8 mouse cellular contexts compared by ENCODE assay signal in the genomic region with DNA sequence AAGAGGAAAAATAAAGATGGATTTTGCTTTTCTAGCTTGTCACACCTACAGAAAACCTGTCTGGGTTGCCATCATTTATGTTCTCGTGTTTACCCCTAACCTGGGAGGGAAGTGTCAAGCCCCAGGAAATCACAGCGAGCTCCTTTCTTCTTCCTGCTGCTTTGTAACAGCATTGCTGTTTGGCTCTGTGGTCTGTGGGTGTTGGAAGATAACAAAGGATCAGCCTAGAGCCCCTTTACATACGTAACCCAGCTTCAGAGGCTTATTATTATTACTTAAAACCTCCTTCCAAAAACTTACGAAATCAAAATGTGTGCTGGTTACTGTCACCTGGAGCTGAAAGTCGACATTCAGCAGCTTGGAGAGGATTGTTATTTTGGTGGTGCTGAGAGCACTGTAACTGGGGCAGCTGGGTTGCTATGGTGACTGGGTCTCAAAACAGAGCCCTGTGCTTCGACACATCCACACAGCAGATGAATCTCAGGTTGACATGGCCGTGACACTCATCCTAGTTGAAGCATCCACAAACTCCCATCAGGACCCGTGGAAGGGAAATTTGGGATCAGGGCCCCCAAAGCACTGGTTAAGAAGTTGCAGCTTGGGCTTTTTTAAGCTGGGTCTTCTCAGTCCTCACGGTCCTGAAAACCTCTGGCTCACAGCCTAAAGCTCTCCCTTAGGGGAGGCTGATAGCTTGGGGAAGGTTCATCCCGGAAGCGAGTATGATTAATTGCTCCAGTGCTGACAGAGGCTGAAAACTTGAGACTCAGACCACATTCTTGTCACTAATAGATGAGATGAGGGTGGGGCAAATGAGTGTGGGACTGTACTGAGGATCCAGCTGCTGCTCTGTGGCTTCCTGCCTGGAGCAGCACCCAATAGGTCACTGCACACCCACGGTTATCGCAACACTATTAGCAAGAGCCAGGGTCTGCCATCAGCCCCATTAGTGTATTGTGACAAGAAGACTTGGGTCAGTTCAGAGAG. TPM values are rescaled to one million over a fixed set of nuclear protein-coding genes. Genes with fewer than 3 reads are reported as not detected.
DNase-seq lines count a peak whose midpoint lies in the region; ATAC-seq lines count a peak whose summit lies in the region.

No protein-coding gene starts in this region.

- no peak overlapping the region for H3K4me2 ChIP-seq in hindbrain, embryonic 11.5 days (replicated peaks; ENCODE audit: low read depth, low read length)

- no peak overlapping the region for H3K9ac ChIP-seq in hindbrain, embryonic 11.5 days (ENCODE audit: low read depth, low read length)

- WGBS in hindbrain, embryonic 11.5 days, result 49% methylated on average over 13 of the region's 13 CpGs

- no peaks in the 10 kb centered on the region for H3K4me1 ChIP-seq in hindbrain, embryonic 11.5 days (replicated peaks; ENCODE audit: control insufficient read depth, insufficient read depth, low read length)

- H3K27me3 ChIP-seq in hindbrain, embryonic 11.5 days (ENCODE audit: control insufficient read depth, insufficient read depth, low read length), result no peaks in the 10 kb centered on the region

- no peak overlapping the region for H3K4me3 ChIP-seq in hindbrain, embryonic 11.5 days (ENCODE audit: low read depth, low read length)

- ATAC-seq in frontal cortex, adult (ENCODE audit: low TSS enrichment), result peak; percentile 84
- ATAC-seq in hindbrain, embryonic 11.5 days (ENCODE audit: low FRiP score), result peak; percentile 84
- no peak for ATAC-seq in erythroblast, adult 5-6 weeks (replicated peaks; ENCODE audit: low FRiP score, poor library complexity, severe bottlenecking)

- DNase-seq in B cell, adult 2 months, result peak; percentile 8 to 9
- DNase-seq in T-cell, adult 2 months (ENCODE audit: low spot score), result peak; percentile 76
- peak; percentile 33 for DNase-seq in hindbrain, embryonic 11.5 days (ENCODE audit: low spot score)
- DNase-seq in layer of hippocampus, adult 8-10 months (ENCODE audit: low spot score in 2 of 2), result peak; percentile 68 to 76
- peak; percentile 54 for DNase-seq in lung, postnatal 36 days
- peak; percentile 75 to 88 for DNase-seq in right cerebral cortex, postnatal 10 days (ENCODE audit: low spot score in 2 of 2)

- H3K36me3 ChIP-seq in hindbrain, embryonic 11.5 days (ENCODE audit: control insufficient read depth, insufficient read depth, low read length), result no peaks in the 10 kb centered on the region

- H3K9me3 ChIP-seq in hindbrain, embryonic 11.5 days (ENCODE audit: control insufficient read depth, low read length), result no peaks in the 10 kb centered on the region

- no peak overlapping the region for H3K27ac ChIP-seq in hindbrain, embryonic 11.5 days (ENCODE audit: low read depth, low read length)

RNA-seq across cellular contexts. Expression of gene Ercc4, which starts 49.7 kb away (rescaled TPM):
- 14.3 and 14.8 TPM in 2 replicates for polyA plus RNA-seq in hindbrain, embryonic 11.5 days (2014; fragmentation: Nextera tagmentation; extraction: Ambion mirVana)
- total RNA-seq in layer of hippocampus, adult 8-10 months (2022), result 10 to 100 TPM; 22.2 to 35.9 (median 24.4) TPM
- 5.0 and 5.4 TPM in 2 replicates for total RNA-seq in erythroblast, adult 5-6 weeks (2015; ENCODE audit: low replicate concordance)
- 1.0 and 1.8 TPM in 2 replicates for total RNA-seq in erythroblast, adult 5-6 weeks (2017; ENCODE audit: low replicate concordance)

Comparison
In these comparisons a context has a peak if more than half of its experiments do, and no peak if none do; other contexts are left out.
1. DNase-seq: peak in every context shown above with its lines; median percentile 82 in right cerebral cortex, postnatal 10 days; 76 in T-cell, adult 2 months; 72 in layer of hippocampus, adult 8-10 months; 54 in lung, postnatal 36 days; 33 in hindbrain, embryonic 11.5 days; 8 in B cell, adult 2 months.